Mouse (Mus musculus): ENCODE results near the gene Adamts4. TPM values are rescaled to one million over a fixed set of nuclear protein-coding genes. Genes with fewer than 3 reads are reported as not detected.

Gene Adamts4
- polyA plus RNA-seq (2012; rRNA removed): 2.3 and 2.6 TPM in 2 replicates

GRCm38 (mm10) chr1:171249913-171250600, at the start of gene Adamts4:
Gene Adamts4, plus strand, starts transcription at chr1:171250421.
- DNase-seq (ENCODE audit: low read depth): no peak

DNA sequence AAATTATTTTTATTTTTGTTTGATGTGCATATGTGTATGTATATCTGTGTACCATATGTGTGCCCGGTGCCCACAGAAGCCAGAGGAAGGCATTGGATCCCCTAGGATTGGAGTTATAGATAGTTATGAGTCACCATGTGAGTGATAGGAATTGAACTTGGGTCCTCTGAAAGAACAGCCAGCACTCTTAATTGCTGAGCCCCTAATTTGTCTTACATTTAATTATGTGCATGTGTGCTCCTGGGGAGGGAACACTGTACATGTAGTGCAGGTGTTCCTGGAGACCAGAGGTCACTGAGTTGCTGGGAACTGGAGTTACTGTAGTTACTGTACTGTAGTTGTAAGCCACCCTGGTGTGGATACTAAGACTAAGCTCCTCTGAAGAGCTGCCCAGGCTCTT, 49.5 kb upstream of the Adamts4 start:
- DNase-seq (ENCODE audit: low read depth): no peak

GRCm38 (mm10) chr1:171203471-171204248, 46.6 kb upstream of the Adamts4 start:
- no peak for DNase-seq (ENCODE audit: low read depth)

GRCm38 (mm10) chr1:171204249-171204644, 46.0 kb upstream of the Adamts4 start:
- no peak for DNase-seq (ENCODE audit: low read depth)

GRCm38 (mm10) chr1:171205704-171206493, 44.3 kb upstream of the Adamts4 start:
- DNase-seq (ENCODE audit: low read depth): no peak

DNA sequence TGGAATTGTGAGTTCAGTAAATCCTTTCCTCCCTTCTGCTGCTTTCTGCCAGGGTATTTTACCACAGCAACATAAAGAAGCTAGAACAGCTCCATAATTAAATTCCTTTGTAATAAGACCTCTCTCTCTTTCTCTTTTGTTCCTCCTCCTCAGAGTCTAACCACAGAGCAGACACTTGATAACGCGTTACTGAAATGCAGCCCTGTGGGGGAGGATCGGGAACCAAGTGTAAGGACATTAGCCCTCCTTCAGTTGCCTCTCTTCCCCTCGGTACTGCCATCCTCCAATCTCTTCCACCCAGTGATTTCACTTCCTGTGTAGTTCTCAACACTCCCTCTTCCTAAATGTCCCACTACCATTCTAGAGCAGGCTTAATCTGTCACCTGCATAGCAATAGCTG, 40.8 kb upstream of the Adamts4 start:
- DNase-seq (ENCODE audit: low read depth): no peak

DNA sequence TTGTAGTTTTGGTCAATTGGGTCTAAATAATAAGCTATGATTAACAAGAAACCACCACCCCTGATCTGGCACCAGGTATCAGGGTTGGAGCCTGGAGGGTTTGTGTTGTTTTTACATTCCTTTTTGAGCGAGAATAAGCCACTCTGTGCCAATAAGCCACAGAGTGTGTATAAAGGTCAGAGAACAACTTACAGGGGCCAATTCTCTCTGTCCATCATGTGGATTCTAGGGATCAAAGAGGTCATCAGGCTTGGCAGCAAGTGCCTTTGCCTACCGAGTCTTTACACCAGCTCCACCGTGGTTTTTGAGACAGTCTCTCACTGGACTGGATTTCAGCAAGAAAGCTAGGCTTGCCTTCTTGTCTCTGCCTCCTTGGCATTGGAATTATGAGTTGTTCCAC, 37.4 kb upstream of the Adamts4 start:
- DNase-seq (ENCODE audit: low read depth): no peak

GRCm38 (mm10) chr1:171213801-171214496, 36.3 kb upstream of the Adamts4 start, which contains the start of gene Nr1i3:
Gene Nr1i3, plus strand, starts transcription at chr1:171213970.
- DNase-seq (ENCODE audit: low read depth): no peak

- DNase-seq (ENCODE audit: low read depth): no peak
Measured at GRCm38 (mm10) chr1:171216241-171216955, 33.8 kb upstream of the Adamts4 start.

DNA sequence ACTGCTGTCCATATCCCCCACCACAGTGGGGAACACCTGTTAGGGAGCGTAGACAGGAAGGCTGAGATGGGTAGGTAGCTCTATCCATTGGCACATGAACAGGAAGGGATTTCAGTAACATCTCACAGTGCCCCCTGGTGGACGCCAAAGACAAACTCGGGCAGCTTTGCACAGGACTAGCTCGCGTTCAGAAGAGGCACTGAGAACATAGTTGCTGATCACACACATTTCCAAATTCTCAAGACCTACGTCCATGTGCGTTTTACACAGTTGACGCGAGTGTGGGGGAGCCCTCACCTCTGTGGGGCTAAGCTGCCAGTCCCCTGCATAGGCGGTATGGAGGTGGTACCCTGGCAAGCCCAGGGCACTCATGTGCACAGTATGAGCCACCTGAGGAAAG, 29.4 kb upstream of the Adamts4 start:
- no peak for DNase-seq (ENCODE audit: low read depth)

DNA sequence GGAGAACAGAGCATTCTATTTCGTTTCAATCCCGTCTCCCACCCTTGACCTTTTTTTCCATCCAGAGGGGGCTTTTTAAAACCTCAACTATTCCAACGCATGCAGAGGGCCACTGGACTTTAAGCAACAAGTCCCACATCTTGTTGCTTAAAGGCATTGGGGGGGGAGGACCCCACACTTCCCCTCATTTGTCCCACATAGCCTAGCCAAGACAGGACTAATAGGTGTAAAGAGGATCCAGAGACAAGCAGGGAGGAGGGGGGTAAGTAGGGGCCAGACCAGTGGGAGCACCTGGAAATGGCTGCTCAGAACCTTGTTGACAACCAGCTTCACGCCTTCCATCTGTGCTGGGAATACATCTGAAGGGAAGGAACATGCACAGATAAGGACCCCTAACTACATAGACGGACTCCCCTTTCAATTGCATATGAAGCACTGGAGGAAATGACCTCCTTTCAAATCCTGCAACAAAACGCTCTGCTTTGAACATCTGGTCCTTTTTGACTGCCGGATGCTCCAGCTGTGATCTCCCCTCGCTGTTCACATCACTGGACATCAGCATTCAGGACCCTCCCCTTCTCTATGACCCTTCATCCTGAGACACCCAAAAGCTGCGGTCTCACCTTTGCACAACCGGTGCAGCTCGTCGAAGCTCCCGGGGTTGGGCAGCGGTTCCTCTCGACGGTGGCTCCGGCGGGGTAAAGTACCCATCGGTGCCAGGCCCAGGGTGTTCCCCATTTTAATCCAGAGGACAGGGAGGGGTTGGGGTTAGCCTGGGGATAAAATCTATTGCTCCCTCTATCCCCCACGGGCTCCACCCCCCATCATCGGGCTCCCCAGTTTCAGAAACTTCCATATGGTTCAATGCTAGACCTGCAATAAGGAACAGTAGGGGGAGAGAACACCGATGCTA, 28.7 kb upstream of the Adamts4 start:
- no peak for DNase-seq (ENCODE audit: low read depth)

DNA sequence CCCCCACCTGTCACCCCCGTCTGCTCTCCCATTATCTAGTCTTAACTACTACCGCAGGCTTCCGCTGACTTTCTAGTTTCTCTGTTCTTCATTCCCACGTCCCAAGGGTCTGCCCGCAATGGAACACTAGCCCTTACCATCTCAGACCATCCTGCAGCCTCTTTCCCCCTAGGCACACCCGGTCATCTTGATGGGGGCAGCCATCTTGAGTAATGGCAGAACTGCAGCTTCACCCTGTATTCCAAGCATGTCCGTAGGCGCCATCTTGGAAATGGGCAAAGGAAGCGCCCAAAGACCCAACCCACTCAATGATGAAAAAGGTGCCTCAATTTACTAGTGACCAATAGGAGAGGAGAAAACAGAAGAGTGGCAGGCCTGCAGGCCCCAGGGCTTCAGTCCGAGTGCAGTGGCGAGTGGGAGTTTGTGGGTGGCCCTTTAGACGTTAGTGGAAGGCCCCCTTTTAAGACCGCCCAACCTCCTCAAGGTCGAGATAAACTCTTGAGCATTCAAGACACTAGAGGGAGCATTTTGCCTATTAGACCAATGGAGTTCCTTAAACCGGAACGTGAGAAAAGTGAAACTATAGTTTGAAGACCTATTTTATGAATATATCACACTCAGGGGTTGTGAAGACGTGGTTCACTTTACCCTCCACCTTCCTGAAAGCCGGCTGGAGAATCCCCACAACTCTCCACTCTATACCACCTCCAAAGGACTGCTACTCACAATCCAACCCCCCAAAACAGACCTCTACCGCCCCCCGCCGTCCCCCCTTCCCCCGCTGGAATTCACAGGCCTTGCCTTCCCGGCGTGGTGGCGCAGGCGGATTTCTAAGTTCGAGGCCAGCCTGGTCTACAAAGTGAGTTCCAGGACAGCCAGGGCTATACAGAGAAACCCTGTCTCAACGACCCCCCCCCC, 27.7 kb upstream of the Adamts4 start, which contains the start of gene Tomm40l:
Gene Tomm40l (minus strand): TSS at position 277 of the 918 bp plus-strand sequence.
- DNase-seq (ENCODE audit: low read depth): peak; percentile 97

- DNase-seq (ENCODE audit: low read depth): no peak
Measured at GRCm38 (mm10) chr1:171223168-171223567, 27.1 kb upstream of the Adamts4 start.

DNA sequence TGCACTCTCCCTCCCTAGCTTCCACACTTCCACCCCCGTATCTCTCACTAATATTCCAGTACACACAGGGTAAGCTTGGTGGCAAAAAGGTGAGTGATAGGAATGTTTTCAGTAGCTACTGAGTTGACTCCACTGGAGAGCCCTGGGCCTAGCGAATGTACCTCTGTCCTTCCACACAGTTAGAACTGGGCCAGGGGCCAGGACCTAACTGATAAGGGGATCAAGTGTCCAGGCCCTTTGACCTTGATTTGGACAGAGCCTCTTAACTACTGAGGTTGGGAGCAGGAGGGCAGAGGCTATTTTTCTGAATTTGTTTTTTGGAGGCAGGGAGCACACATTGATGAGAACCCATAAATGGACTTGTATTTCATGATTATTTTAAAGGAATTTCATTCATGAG, 26.4 kb upstream of the Adamts4 start:
- no peak for DNase-seq (ENCODE audit: low read depth)

DNA sequence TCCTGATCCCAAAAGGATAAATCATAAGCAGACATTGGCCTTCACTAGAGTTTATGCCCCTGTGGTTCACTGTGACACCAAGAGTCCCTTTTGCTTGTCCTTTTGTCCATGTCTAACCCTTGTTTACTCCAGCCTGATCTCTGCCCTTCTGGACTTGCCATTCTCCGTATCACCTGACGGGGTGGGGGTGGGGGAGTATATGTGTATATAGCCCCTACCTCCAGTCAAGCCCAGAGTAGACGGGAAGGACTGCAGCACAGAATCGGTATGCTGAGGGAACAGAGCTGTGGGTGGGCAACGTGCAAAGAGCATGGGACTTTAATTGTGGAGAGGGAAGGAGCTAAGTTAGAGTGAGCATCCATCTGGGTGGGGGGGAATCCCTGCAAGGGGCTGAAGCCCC, 25.4 kb upstream of the Adamts4 start, which contains the start of gene Apoa2:
Gene Apoa2 (plus strand): TSS at position 198 of the 400 bp plus-strand sequence.
- no peak for DNase-seq (ENCODE audit: low read depth)

GRCm38 (mm10) chr1:171226780-171227179, 23.4 kb upstream of the Adamts4 start:
- no peak for DNase-seq (ENCODE audit: low read depth)

DNA sequence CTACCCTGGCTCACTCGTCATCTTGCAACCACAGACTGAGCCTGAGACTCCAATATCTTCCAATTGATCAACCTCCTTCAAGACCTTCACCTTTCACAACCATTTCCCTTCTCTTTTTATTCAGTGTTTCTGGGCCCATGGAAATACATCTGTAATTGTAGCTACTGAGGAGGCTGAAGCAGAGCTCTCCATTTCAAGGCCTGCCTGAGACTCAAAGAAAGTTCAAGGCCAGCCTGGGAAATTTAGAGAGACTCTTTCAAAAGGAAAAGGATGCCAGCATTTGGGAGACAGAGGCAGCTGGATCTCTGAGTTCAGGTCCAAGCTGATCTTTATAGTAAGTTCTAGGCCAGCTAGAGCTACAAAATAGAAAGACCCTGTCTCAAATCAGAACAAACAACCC, 22.3 kb upstream of the Adamts4 start:
- no peak for DNase-seq (ENCODE audit: low read depth)

DNA sequence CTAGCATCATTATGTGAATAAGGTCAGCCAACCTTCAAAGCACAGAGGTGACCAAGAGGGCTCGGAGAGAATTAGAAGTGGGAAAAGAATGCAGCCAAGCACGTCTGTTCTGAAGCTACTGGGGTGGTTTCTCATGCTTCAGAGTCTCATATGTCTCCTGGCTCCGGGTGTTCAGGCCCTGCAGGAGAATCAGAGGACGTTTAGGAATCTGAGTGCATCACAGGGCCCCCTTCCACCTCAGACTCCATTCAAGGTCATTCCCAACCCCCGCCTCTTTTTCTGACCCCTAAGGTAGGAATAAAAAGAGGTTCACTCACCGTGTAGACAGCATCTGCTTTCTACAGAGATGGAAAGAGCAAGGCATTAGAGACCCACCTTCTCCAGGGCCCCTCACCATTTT, 20.5 kb upstream of the Adamts4 start:
- no peak for DNase-seq (ENCODE audit: low read depth)

- DNase-seq (ENCODE audit: low read depth): no peak
Measured at GRCm38 (mm10) chr1:171230215-171230614, 20.0 kb upstream of the Adamts4 start.
